Mouse (Mus musculus) heart, embryonic 12.5 days (tissue): ENCODE measurements at regions not wholly inside any gene's neighbourhood (a gene's known extent, or its start where the extent isn't known, plus 50 kb on each side); places are given as distances from the start of the nearest gene placed in this dataset.
A peak's percentile ranks its signal among the peaks of the same experiment; 100 is the strongest.

Experiments used
- ATAC-seq: fragments of 200-750 bp; cut with Nextera tagmentation; 2 replicates; pipeline ENCODE4 v1.8.0; 2017; ENCODE audit warnings: moderate TSS enrichment, moderate library complexity; ENCODE audit not compliant: insufficient number of reproducible peaks, low FRiP score
- H3K27ac ChIP-seq: fragments of 300-500 bp; sonication (generic); 2 replicates; pipeline ENCODE4 v1.5.1; 2016; ENCODE audit warnings: mild to moderate bottlenecking, moderate library complexity; ENCODE audit not compliant: poor library complexity, severe bottlenecking
- H3K27me3 ChIP-seq: fragments of 300-500 bp; sonication (generic); replicated peaks from 2 replicates; pipeline ENCODE4 v1.6.1; 2016; ENCODE audit warnings: mild to moderate bottlenecking, moderate library complexity
- H3K36me3 ChIP-seq: fragments of 300-500 bp; sonication (generic); 2 replicates; pipeline ENCODE4 v1.6.1; 2016; ENCODE audit warnings: mild to moderate bottlenecking, moderate library complexity
- H3K4me1 ChIP-seq: fragments of 300-500 bp; sonication (generic); replicated peaks from 2 replicates; pipeline ENCODE4 v1.6.1; 2016; ENCODE audit warnings: mild to moderate bottlenecking
- H3K4me2 ChIP-seq: fragments of 300-500 bp; sonication (generic); 2 replicates; pipeline ENCODE4 v1.6.1; 2016; ENCODE audit warnings: mild to moderate bottlenecking, moderate library complexity
- H3K4me3 ChIP-seq: fragments of 300-500 bp; sonication (generic); 2 replicates; pipeline ENCODE4 v1.5.1; 2016; ENCODE audit warnings: mild to moderate bottlenecking
- H3K9ac ChIP-seq: fragments of 300-500 bp; sonication (generic); 2 replicates; pipeline ENCODE4 v1.6.1; 2016; ENCODE audit warnings: mild to moderate bottlenecking, moderate library complexity
- H3K9me3 ChIP-seq: fragments of 300-500 bp; sonication (generic); replicated peaks from 2 replicates; pipeline ENCODE4 v1.6.1; 2016; ENCODE audit warnings: mild to moderate bottlenecking, moderate library complexity
- WGBS: fragments of 180-500 bp; shearing (Covaris S2); methylation state at CpG from one replicate; pipeline ENCODE4 v1.1.7; 2016; 5-methylcytosine and 5-hydroxymethylcytosine counted together

GRCm38 (mm10) chr1:65981665-65982064 is 55.3 kb downstream of the Crygf start:
- H3K4me1 ChIP-seq = no peaks in the 10 kb centered on the region
- no peaks in the 10 kb centered on the region for H3K36me3 ChIP-seq
- H3K9me3 ChIP-seq = no peaks in the 10 kb centered on the region
- WGBS = 75% methylated on average over 5 of the region's 5 CpGs
- H3K4me2 ChIP-seq = no peak overlapping the region
- ATAC-seq = no peak
- no peak overlapping the region for H3K9ac ChIP-seq
- H3K27ac ChIP-seq = no peak overlapping the region
- no peaks in the 10 kb centered on the region for H3K27me3 ChIP-seq
- no peak overlapping the region for H3K4me3 ChIP-seq

- Histone ChIP-seq H3K4me2 (no peak overlapping the region), H3K9me3 (0 out of 2 replicates have a peak, but pooled peaks cover 3% of the 10 kb centered on the region), H3K4me3 (no peak overlapping the region), H3K9ac (no peak overlapping the region), H3K4me1 (no peaks in the 10 kb centered on the region), H3K27me3 (no peaks in the 10 kb centered on the region), H3K36me3 (no peaks in the 10 kb centered on the region), H3K27ac (no peak overlapping the region)
- ATAC-seq = no peak
- WGBS = 50% methylated on average over 3 of the region's 3 CpGs
These were observed 74.1 kb downstream of the Crygf start for GRCm38 (mm10) chr1:66000398-66000797.

- H3K27me3 ChIP-seq = no peaks in the 10 kb centered on the region
- no peak overlapping the region for H3K4me3 ChIP-seq
- no peak overlapping the region for H3K27ac ChIP-seq
- H3K36me3 ChIP-seq = no peaks in the 10 kb centered on the region
- no peak overlapping the region for H3K9ac ChIP-seq
- peak overlapping the region; percentile 21; the same call in 1 of the 2 replicates for H3K4me2 ChIP-seq
- H3K4me1 ChIP-seq = no peaks in the 10 kb centered on the region
- 59% methylated on average over 17 of the region's 17 CpGs for WGBS
- 0 out of 2 replicates have a peak, but pooled peaks cover 3% of the 10 kb centered on the region for H3K9me3 ChIP-seq
- no peak for ATAC-seq
These were observed 77.8 kb downstream of the Crygf start for GRCm38 (mm10) chr1:66003897-66004660.
